Mouse (Mus musculus): Measurements from ENCODE around the gene Nme8. TPM values are rescaled to one million over a fixed set of nuclear protein-coding genes. Genes with fewer than 3 reads are reported as not detected.

Nme8 gene
- total and polyA plus RNA-seq, 3 experiments = not detected

GRCm38 (mm10) chr13:19595141-19595540, 102.5 kb downstream of the Nme8 start:
- TF ChIP-seq E2F4 (IDR thresholded peaks at IDR 0.05; ENCODE audit: insufficient replicate concordance, low read depth, low read length) (no peak), CHD2 (IDR thresholded peaks at IDR 0.05; ENCODE audit: low read length) (no peak), UBTF (IDR thresholded peaks at IDR 0.05; ENCODE audit: low read depth, low read length) (no peak), POLR2A (IDR thresholded peaks at IDR 0.05; ENCODE audit: low read depth, low read length) (no peak), GABPA (IDR thresholded peaks at IDR 0.05; ENCODE audit: insufficient replicate concordance, low read depth, low read length) (no peak), JUN (IDR thresholded peaks at IDR 0.05; ENCODE audit: insufficient read depth, low read depth, low read length) (no peak), RAD21 (IDR thresholded peaks at IDR 0.05; ENCODE audit: low read depth, low read length) (no peak), MAX (IDR thresholded peaks at IDR 0.05; ENCODE audit: low read length) (no peak), POLR2AphosphoS2 (IDR thresholded peaks at IDR 0.05; ENCODE audit: low read depth, low read length) (no peak), JUND (conservative IDR thresholded peaks at IDR 0.05; ENCODE audit: low read depth, low read length) (no peak), MXI1 (IDR thresholded peaks at IDR 0.05; ENCODE audit: low read depth, low read length) (no peak), CTCF (conservative IDR thresholded peaks at IDR 0.05 in 1 of 2, IDR thresholded peaks at IDR 0.05 in 1 of 2; ENCODE audit: low read depth in 2 of 2, low read length in 2 of 2) (no peak)
- Histone ChIP-seq H3K9ac (ENCODE audit: insufficient read depth, low read depth) (no peak overlapping the region), H3K4me3 (replicated peaks in 1 of 3; ENCODE audit: low read depth in 2 of 3, low read length in 2 of 3, poor library complexity in 1 of 3) (no peak overlapping the region), H3K4me1 (ENCODE audit: control insufficient read depth in 1 of 2, insufficient read depth in 2 of 2) (no peaks in the 10 kb centered on the region), H3K36me3 (replicated peaks in 1 of 2; ENCODE audit: control insufficient read depth in 1 of 2, insufficient read depth in 1 of 2, low read length in 1 of 2) (no peaks in the 10 kb centered on the region), H3K27me3 (replicated peaks) (no peaks in the 10 kb centered on the region), H3K27ac (ENCODE audit: insufficient read depth, low read depth) (no peak overlapping the region), H3K9me3 (replicated peaks; ENCODE audit: low read length) (no peaks in the 10 kb centered on the region), H3K79me2 (replicated peaks; ENCODE audit: control insufficient read depth, extremely low read depth, insufficient read depth, poor library complexity, severe bottlenecking) (no peaks in the 10 kb centered on the region), H3K4me2 (ENCODE audit: insufficient read depth, low read depth, poor library complexity, severe bottlenecking) (no peak overlapping the region)
- dilution Hi-C loops (cut with MboI; ENCODE audit: extremely low pct_ligation_motif_present, extremely low pct_unique_long_range_greater_than_20kb, low sequenced_read_pairs) (no loop called here), in situ Hi-C loops (cut with MboI; ENCODE audit: low pct_ligation_motif_present, low pct_unique_long_range_greater_than_20kb, low sequenced_read_pairs) (no loop called here)
- no peak for DNase-seq (ENCODE audit: extremely low read depth)

Other genes starting within 250 kb of the Nme8 start
- 0.25 and 0.81 TPM in 2 replicates for gene Epdr1, start 77.9 kb downstream of the Nme8 start, total RNA-seq (2012; rRNA removed)
- gene Epdr1, start 77.9 kb downstream of the Nme8 start, total RNA-seq (2014; rRNA removed) = not detected in 2 replicates
- not detected in 2 replicates for gene Epdr1, start 77.9 kb downstream of the Nme8 start, polyA plus RNA-seq (2012; ENCODE audit: insufficient read length, low read depth)
- gene Sfrp4, start 74.7 kb downstream of the Nme8 start, total RNA-seq (2012; rRNA removed) = not detected in 2 replicates
- gene Sfrp4, start 74.7 kb downstream of the Nme8 start, total RNA-seq (2014; rRNA removed) = not detected in 2 replicates
- not detected in 2 replicates for gene Sfrp4, start 74.7 kb downstream of the Nme8 start, polyA plus RNA-seq (2012; ENCODE audit: insufficient read length, low read depth)
- gene Gpr141, start 126.5 kb upstream of the Nme8 start, total RNA-seq (2012; rRNA removed) = 0.17 TPM in 2 replicates
- 0.88 and 1.6 TPM in 2 replicates for gene Gpr141, start 126.5 kb upstream of the Nme8 start, total RNA-seq (2014; rRNA removed)
- 0.37 and 0.60 TPM in 2 replicates for gene Gpr141, start 126.5 kb upstream of the Nme8 start, polyA plus RNA-seq (2012; ENCODE audit: insufficient read length, low read depth)